Mouse (Mus musculus): Measurements from ENCODE around the gene Cdk18. TPM values are rescaled to one million over a fixed set of nuclear protein-coding genes. Genes with fewer than 3 reads are reported as not detected.

The Cdk18 gene
- polyA plus RNA-seq, 1 experiment from 2014 or later, result 2.2 TPM

DNA sequence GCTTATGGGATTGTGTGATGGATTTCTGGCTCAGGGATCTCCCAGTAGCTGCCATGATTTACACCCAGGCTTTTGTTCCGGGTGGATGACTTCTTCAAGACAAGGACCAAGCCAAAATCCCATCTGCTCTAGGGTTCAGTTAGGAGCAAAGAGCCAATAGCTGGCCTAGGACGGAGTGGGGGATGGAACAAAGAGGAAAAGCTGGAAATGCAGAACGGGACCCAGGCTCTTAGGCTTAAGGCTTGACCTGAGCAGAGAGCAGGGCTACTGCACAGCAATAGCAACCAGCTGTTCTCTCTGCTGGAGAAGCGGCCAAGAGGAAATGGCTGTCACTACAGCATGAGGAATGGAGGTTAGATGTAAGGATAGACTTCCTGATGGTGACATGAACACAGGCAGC is 14.2 kb downstream of the Cdk18 start:
- H3K4me1 ChIP-seq (replicated peaks), result peaks cover 37% of the 10 kb centered on the region
- no peaks in the 10 kb centered on the region for H3K9me3 ChIP-seq
- H3K4me3 ChIP-seq, result no peak overlapping the region
- peak overlapping the region; percentile 18; the same call in 1 of the 2 replicates for H3K27ac ChIP-seq
- H3K27me3 ChIP-seq (ENCODE audit: insufficient read depth, poor library complexity, severe bottlenecking), result no peaks in the 10 kb centered on the region
- H3K36me3 ChIP-seq, result no peaks in the 10 kb centered on the region
- WGBS, result 54% methylated on average over 4 of the region's 4 CpGs
- DNase-seq (ENCODE audit: low spot score), result no peak

DNA sequence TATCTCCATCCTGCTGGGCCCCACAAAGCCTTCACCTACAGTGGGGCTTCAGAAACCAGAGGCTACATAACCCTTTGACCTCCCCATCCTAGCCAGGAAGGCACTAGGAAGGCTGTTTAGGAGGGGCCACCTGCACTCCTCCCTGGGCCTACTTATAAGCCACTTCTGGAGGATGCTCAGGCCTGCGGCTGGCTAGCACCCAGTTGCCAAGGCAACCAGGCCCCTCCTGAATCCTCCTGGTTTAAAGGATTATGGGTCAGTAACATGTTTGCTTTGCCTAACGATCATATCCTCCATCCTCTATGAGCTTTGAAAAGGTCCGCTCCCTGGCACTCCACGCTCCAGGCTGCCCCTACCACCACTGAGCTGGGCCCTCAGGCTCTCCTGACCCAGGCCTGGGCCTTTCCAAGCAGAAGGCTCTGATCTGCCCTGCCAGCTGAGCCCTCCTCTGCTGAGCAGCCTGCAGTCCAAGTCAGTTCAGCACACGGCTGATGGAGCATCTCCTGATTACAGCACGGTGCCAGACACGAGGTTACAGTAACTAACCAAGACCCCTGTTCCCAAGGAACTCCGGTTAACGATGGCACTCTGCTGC is 16.0 kb downstream of the Cdk18 start:
- 70% methylated on average over 9 of the region's 9 CpGs for WGBS
- Histone ChIP-seq H3K36me3 (no peaks in the 10 kb centered on the region), H3K9me3 (no peaks in the 10 kb centered on the region), H3K4me3 (no peak overlapping the region), H3K27ac (peak overlapping the region; percentile 56), H3K27me3 (ENCODE audit: insufficient read depth, poor library complexity, severe bottlenecking) (no peaks in the 10 kb centered on the region; the same call in 1 of the 2 replicates), H3K4me1 (replicated peaks) (peaks cover 36% of the 10 kb centered on the region)
- DNase-seq (ENCODE audit: low spot score), result no peak

DNA sequence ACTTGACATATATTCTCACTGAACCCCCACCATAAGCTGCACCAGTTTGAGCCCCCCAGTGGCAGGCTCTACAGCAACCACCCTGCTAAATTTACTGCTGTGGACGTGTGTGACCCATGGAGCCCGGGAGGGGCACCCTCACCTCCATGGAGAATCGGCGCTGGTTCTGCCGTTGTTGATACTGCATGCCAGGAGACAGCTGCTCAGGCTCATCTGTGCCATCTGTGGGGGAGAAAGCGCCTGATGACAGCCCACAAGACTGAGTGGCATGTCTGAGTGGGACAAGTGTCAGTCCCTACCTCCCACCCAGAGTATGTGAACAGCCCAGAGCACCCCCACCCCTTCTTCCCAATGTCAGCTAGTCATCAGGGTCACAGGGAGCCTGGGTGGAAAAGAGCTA is 17.6 kb downstream of the Cdk18 start:
- Histone ChIP-seq H3K4me3 (no peak overlapping the region), H3K4me1 (replicated peaks) (peaks cover 30% of the 10 kb centered on the region), H3K36me3 (no peaks in the 10 kb centered on the region), H3K27me3 (ENCODE audit: insufficient read depth, poor library complexity, severe bottlenecking) (no peaks in the 10 kb centered on the region; the same call in 1 of the 2 replicates), H3K27ac (no peak overlapping the region; the same call in 1 of the 2 replicates), H3K9me3 (no peaks in the 10 kb centered on the region)
- no peak for DNase-seq (ENCODE audit: low spot score)
- WGBS, result 92% methylated on average over 6 of the region's 6 CpGs

DNA sequence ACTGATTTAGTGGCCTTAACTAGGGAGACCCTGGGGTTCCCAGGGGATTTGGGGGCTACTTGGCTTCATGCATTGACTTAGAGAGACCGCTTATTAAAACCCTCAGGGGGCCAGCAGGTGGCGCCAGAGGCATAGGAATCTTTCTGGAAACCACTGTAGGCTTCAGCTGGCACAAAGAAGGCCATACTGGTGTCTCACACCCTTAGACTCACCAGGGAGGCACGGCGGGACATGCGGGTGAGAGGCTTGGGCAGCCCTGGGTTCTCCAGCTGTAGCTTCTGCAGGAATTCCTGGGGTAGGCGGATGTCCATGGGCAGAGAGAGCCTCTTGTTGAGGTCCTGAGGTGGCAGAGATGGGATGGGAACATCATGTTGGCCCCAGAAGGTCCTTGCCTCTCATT is 18.2 kb downstream of the Cdk18 start:
- no peaks in the 10 kb centered on the region for H3K9me3 ChIP-seq
- peaks cover 35% of the 10 kb centered on the region for H3K4me1 ChIP-seq (replicated peaks)
- no peak overlapping the region for H3K4me3 ChIP-seq
- H3K27me3 ChIP-seq (ENCODE audit: insufficient read depth, poor library complexity, severe bottlenecking), result no peaks in the 10 kb centered on the region; the same call in 1 of the 2 replicates
- H3K27ac ChIP-seq, result peak overlapping the region; percentile 35
- DNase-seq (ENCODE audit: low spot score), result peak; percentile 88
- WGBS, result 30% methylated on average over 6 of the region's 6 CpGs
- no peaks in the 10 kb centered on the region for H3K36me3 ChIP-seq

DNA sequence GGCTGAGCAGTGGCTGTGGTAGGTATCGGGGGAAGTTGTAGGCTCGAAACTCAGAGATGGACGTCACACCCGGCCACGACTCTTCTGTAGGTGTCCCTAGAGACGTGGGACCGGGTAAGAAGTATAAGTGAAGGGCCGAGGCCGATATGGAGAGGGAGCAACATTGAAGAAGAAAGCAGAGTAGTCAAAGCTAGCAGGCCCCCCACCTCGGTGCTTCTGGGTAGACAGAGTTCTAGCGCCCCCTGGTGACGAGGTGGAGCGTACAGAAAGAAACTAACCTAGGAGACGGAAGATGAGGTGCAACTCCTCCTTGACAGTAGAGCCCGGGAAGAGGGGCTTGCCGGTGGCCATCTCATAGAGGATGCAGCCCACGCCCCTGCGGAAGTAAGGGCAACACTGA is 22.9 kb downstream of the Cdk18 start:
- Histone ChIP-seq H3K27me3 (ENCODE audit: insufficient read depth, poor library complexity, severe bottlenecking) (no peaks in the 10 kb centered on the region; the same call in 1 of the 2 replicates), H3K9me3 (no peaks in the 10 kb centered on the region), H3K4me3 (no peak overlapping the region), H3K36me3 (no peaks in the 10 kb centered on the region), H3K27ac (no peak overlapping the region), H3K4me1 (replicated peaks) (peaks cover 10% of the 10 kb centered on the region)
- DNase-seq (ENCODE audit: low spot score), result peak; percentile 72
- WGBS, result 25% methylated on average over 18 of the region's 18 CpGs

DNA sequence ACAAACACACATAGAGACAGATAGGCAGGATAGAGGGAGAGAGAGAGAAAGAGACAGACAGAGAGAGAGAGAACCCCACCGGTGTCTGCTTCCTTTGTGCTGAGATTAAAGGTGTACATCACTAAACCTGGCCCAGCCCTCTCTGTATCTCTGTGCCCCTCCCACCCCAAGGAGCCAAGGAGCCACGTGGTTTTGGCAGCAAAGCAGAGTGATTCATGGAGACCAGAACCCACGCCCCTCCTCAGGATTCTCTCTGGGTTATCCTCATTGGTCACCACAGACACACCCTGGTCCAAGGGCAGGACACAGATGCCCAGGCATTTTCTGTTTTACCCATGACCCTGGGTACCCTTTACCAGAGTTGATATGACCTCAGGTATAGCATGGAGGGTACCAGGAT is 26.4 kb downstream of the Cdk18 start:
- no peak overlapping the region for H3K4me3 ChIP-seq
- 56% methylated on average over 3 of the region's 3 CpGs for WGBS
- no peaks in the 10 kb centered on the region for H3K9me3 ChIP-seq
- H3K27me3 ChIP-seq (ENCODE audit: insufficient read depth, poor library complexity, severe bottlenecking), result no peaks in the 10 kb centered on the region
- no peaks in the 10 kb centered on the region for H3K36me3 ChIP-seq
- H3K27ac ChIP-seq, result no peak overlapping the region
- H3K4me1 ChIP-seq (replicated peaks), result peaks cover 13% of the 10 kb centered on the region
- DNase-seq (ENCODE audit: low spot score), result no peak

DNA sequence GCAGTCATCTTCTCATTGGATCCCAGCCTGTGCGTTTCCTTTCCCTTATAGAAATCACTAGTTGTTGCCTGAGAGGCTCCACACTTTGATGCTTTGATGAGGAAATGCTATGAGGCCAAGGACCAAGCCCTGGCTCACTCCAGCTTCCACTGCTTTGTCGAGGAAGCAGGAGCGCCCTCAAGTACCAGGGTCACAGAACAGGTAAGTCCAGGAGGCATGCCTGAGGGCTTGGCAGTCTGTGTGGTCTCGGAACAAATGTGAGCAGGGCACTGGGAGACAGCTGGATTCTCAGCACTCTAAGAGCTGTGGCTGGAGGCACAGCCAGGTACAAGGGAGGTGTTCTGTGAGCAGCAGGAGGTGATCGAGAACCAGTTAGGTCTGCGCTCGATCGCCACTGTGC is 27.1 kb downstream of the Cdk18 start:
- no peak for DNase-seq (ENCODE audit: low spot score)
- Histone ChIP-seq H3K4me1 (replicated peaks) (peaks cover 13% of the 10 kb centered on the region), H3K9me3 (no peaks in the 10 kb centered on the region), H3K36me3 (no peaks in the 10 kb centered on the region), H3K27me3 (ENCODE audit: insufficient read depth, poor library complexity, severe bottlenecking) (no peaks in the 10 kb centered on the region), H3K27ac (no peak overlapping the region), H3K4me3 (no peak overlapping the region)
- WGBS, result 79% methylated on average over 8 of the region's 8 CpGs

DNA sequence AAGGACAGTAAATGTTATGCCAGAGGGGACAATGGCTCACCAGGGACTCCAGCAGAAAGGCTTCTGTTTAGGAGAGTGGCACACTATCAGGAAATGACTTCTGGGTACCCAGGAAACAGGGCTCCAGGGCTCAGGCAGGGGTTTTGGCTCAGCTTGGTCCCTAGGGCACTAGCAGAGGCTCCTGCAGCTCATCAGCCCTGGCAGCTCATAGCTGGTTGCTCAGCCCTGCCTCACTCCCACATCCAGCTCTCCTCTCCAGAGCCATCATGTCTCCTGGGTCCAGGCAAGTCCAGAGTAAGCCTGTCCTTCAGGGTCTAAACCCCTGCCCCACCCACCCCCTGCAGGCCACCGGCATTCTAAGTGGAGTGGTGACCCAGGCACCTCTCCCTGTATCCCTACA is 28.1 kb downstream of the Cdk18 start:
- no peak overlapping the region for H3K27ac ChIP-seq
- H3K36me3 ChIP-seq, result no peaks in the 10 kb centered on the region
- H3K4me1 ChIP-seq (replicated peaks), result peaks cover 8% of the 10 kb centered on the region
- H3K27me3 ChIP-seq (ENCODE audit: insufficient read depth, poor library complexity, severe bottlenecking), result no peaks in the 10 kb centered on the region
- no peaks in the 10 kb centered on the region for H3K9me3 ChIP-seq
- no peak for DNase-seq (ENCODE audit: low spot score)
- 48% methylated on average over 1 of the region's 1 CpGs for WGBS
- no peak overlapping the region for H3K4me3 ChIP-seq

DNA sequence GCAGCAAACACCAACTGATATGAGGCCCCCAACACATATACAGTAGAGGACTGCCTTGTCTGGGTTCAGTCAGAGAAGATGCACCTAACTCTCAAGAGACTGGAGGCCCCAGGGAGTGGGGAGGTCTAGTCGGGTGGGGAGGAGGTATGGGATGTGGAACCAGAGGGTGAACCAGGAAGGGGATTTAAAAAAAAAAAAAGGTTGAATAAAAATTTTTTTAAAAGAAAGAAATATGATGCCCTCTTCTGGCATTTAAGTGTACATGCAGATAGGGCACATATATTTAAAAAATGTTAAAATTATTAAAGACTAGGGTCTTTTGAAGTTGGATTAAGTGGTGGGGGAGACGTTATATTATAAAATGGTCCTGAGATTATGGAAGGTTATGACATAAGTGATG is 30.1 kb downstream of the Cdk18 start:
- H3K4me1 ChIP-seq (replicated peaks), result peaks cover 5% of the 10 kb centered on the region; the same call in 1 of the 2 replicates
- H3K9me3 ChIP-seq, result no peaks in the 10 kb centered on the region
- no peaks in the 10 kb centered on the region for H3K27me3 ChIP-seq (ENCODE audit: insufficient read depth, poor library complexity, severe bottlenecking)
- H3K27ac ChIP-seq, result no peak overlapping the region
- WGBS, result 68% methylated on average over 2 of the region's 2 CpGs
- H3K36me3 ChIP-seq, result no peaks in the 10 kb centered on the region
- no peak for DNase-seq (ENCODE audit: low spot score)
- H3K4me3 ChIP-seq, result no peak overlapping the region

DNA sequence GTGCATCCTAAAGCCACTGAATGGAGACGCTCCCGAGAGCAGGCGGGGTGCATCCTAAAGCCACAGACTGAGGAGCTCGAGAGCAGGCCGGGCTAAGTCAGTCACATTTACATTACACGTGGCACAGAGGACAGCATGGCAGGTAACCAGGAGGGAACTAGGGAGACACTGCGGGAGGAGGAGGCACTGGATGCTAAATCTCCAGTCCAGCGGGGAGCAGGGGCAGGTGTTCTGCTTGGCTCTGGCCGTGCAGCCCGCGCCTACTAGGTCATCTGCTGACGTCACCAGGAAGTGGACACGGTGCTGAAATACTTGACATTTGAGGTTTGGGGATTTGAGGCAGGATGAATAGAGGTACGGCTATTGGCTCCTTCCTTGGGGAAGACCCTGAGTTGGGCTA is 35.1 kb downstream of the Cdk18 start:
- H3K36me3 ChIP-seq, result no peaks in the 10 kb centered on the region
- H3K4me1 ChIP-seq (replicated peaks), result no peaks in the 10 kb centered on the region
- 66% methylated on average over 14 of the region's 14 CpGs for WGBS
- no peak overlapping the region for H3K4me3 ChIP-seq
- no peak for DNase-seq (ENCODE audit: low spot score)
- H3K27ac ChIP-seq, result no peak overlapping the region
- H3K27me3 ChIP-seq (ENCODE audit: insufficient read depth, poor library complexity, severe bottlenecking), result no peaks in the 10 kb centered on the region
- 0 out of 2 replicates have a peak, but pooled peaks cover 5% of the 10 kb centered on the region for H3K9me3 ChIP-seq

DNA sequence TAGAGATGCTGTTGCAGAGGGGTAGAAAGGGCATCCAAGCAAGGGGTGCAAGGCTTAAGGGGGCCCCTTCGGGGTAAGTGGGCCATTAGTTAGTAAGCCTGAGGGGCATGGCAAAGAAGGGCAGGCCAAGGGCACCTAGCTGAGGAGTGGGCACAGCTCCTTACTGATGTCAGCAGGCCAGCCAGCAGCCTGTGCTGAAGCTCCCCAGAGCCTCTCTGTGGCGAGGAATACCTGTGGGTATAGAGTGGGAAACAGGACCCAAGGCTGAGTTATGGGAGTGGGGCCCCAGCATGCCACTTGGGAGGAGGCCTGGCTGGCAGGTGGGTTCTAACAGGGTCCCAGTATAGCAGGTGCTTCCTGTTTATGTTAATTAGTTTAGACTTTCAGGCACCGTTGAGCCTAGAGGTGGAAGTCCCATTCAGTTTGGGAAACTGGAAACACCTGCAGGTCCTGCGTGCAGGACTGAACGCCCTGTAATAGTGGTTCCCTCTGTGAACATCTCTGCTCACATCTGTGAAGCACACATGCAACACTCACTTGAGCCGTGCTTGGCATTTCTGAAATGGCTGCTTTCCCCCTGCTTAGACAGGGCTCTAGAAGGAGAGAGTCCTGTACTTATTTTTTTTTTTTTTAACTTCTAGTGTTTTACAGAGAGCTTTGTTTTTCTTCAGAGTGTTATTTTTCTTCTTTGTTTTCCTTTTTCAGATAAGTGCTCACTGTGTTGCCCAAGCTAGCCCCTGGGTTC is 37.4 kb downstream of the Cdk18 start:
- no peak for DNase-seq (ENCODE audit: low spot score)
- H3K27me3 ChIP-seq (ENCODE audit: insufficient read depth, poor library complexity, severe bottlenecking), result no peaks in the 10 kb centered on the region; the same call in 1 of the 2 replicates
- no peaks in the 10 kb centered on the region for H3K4me1 ChIP-seq (replicated peaks)
- no peak overlapping the region for H3K27ac ChIP-seq
- H3K36me3 ChIP-seq, result no peaks in the 10 kb centered on the region
- WGBS, result 82% methylated on average over 6 of the region's 6 CpGs
- 0 out of 2 replicates have a peak, but pooled peaks cover 5% of the 10 kb centered on the region for H3K9me3 ChIP-seq
- no peak overlapping the region for H3K4me3 ChIP-seq

DNA sequence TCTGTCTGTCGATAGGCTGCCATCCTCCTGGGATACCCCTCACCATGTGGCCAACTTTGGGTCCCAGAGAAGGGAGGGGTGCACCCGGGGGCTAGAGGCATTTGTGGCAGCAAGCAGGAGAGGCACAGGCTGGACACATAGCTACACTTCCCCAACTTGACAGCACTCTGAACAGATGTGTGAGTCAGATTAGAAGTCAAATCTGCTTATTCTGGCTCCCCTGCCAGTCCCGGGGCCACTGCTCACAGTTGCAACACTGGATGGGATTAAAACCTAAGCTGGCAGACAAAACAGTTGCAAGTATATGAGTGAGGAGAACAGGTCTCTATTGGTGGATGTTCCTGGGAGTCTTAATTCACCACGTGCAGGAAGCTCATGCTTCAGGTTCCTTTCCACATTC is 39.7 kb downstream of the Cdk18 start:
- H3K4me1 ChIP-seq (replicated peaks), result no peaks in the 10 kb centered on the region
- H3K36me3 ChIP-seq, result no peaks in the 10 kb centered on the region
- DNase-seq (ENCODE audit: low spot score), result no peak
- H3K27ac ChIP-seq, result no peak overlapping the region
- H3K9me3 ChIP-seq, result 0 out of 2 replicates have a peak, but pooled peaks cover 5% of the 10 kb centered on the region
- no peak overlapping the region for H3K4me3 ChIP-seq
- 79% methylated on average over 4 of the region's 4 CpGs for WGBS
- peaks cover 6% of the 10 kb centered on the region for H3K27me3 ChIP-seq (ENCODE audit: insufficient read depth, poor library complexity, severe bottlenecking)

DNA sequence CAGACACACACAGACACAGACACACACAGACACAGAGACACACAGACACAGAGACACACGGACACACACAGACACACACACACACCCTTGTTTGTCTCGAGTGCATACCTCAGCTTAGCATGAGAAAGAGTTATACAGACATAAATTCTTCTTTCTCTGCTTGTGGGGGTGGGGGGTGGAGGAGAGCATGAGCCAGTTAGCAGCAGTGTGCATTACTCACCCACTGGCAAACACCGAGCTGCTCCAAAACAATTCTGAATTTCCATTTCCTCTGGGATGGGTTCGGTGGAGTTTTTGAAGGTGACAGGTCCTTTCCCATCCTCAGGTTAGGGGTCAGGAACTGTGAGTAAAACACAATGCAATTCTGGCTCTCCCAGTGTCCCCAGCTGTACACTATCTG is 40.5 kb downstream of the Cdk18 start:
- H3K27me3 ChIP-seq (ENCODE audit: insufficient read depth, poor library complexity, severe bottlenecking), result peaks cover 6% of the 10 kb centered on the region
- no peak for DNase-seq (ENCODE audit: low spot score)
- H3K9me3 ChIP-seq, result 0 out of 2 replicates have a peak, but pooled peaks cover 5% of the 10 kb centered on the region
- H3K27ac ChIP-seq, result no peak overlapping the region
- WGBS, result 79% methylated on average over 4 of the region's 4 CpGs
- no peaks in the 10 kb centered on the region for H3K36me3 ChIP-seq
- H3K4me1 ChIP-seq (replicated peaks), result no peaks in the 10 kb centered on the region
- no peak overlapping the region for H3K4me3 ChIP-seq
